Mouse (Mus musculus) MN1 (cell line): ENCODE results near the gene Map4k2.

Experiments used
- DNase-seq: peaks from one replicate; pipeline ENCODE4 v3.0.0-alpha.2; 2016; ENCODE audit warnings: low spot score

Gene Map4k2

GRCm38 (mm10) chr19:6401131-6401815 lies 60.3 kb downstream of the Map4k2 start:
- DNase-seq, result peak; percentile 58

GRCm38 (mm10) chr19:6401951-6402350 lies 61.0 kb downstream of the Map4k2 start:
- DNase-seq, result no peak

- no peak for DNase-seq
Observed at GRCm38 (mm10) chr19:6403869-6404268, 62.9 kb downstream of the Map4k2 start.
